Mouse (Mus musculus) testis, adult 2 months (tissue): ENCODE data around the gene Rpsa. TPM values are rescaled to one million over a fixed set of nuclear protein-coding genes. Genes with fewer than 3 reads are reported as not detected.
"Not testable (repeated sequence)": the region's sequence is repeated elsewhere in the genome, so short reads cannot be mapped to it uniquely, and the experiment has no call there.

Source experiments
- H3K27ac ChIP-seq: fragments of 200-500 bp; 2 replicates; pipeline ENCODE4 v1.5.1; 2012; ENCODE audit warnings: low read depth, low read length; ENCODE audit not compliant: control insufficient read depth, insufficient read depth
- H3K27me3 ChIP-seq: fragments of 200-500 bp; 2 replicates; pipeline ENCODE4 v1.6.1; 2012; ENCODE audit warnings: mild to moderate bottlenecking, low read length, moderate library complexity; ENCODE audit not compliant: control insufficient read depth, insufficient read depth
- H3K36me3 ChIP-seq: fragments of 200-500 bp; 2 replicates; pipeline ENCODE4 v1.6.1; 2012; ENCODE audit warnings: mild to moderate bottlenecking, low read length; ENCODE audit not compliant: control insufficient read depth, insufficient read depth
- H3K4me1 ChIP-seq: fragments of 200-500 bp; 2 replicates; pipeline ENCODE4 v1.6.1; 2012; ENCODE audit warnings: low read length; ENCODE audit not compliant: control insufficient read depth, insufficient read depth
- H3K4me3 ChIP-seq: fragments of 200-500 bp; 2 replicates; pipeline ENCODE4 v1.5.1; 2012; ENCODE audit warnings: low read depth, mild to moderate bottlenecking, low read length, moderate library complexity, mixed read lengths; ENCODE audit not compliant: control insufficient read depth
- CTCF ChIP-seq: fragments of 200-500 bp; IDR thresholded peaks from 2 replicates; pipeline ENCODE4 v1.5.1; 2012; ENCODE audit warnings: low read depth, mild to moderate bottlenecking, inconsistent platforms, low read length, moderate library complexity; ENCODE audit not compliant: control insufficient read depth, insufficient read depth, insufficient replicate concordance
- POLR2A ChIP-seq: fragments of 200-500 bp; IDR thresholded peaks from 2 replicates; pipeline ENCODE4 v1.6.1; 2012; ENCODE audit warnings: low read depth, mild to moderate bottlenecking, inconsistent platforms, low read length, moderate library complexity; ENCODE audit not compliant: control insufficient read depth
- polyA plus RNA-seq: library from polyadenylated mRNA; depleted of rRNA; stranded (reverse); fragments of >200 nt; gene quantifications from 2 replicates; pipeline ENCODE4 v1.2.3, GENCODE M21; 2012

Rpsa gene
- polyA plus RNA-seq, 1 experiment: 318 TPM

DNA sequence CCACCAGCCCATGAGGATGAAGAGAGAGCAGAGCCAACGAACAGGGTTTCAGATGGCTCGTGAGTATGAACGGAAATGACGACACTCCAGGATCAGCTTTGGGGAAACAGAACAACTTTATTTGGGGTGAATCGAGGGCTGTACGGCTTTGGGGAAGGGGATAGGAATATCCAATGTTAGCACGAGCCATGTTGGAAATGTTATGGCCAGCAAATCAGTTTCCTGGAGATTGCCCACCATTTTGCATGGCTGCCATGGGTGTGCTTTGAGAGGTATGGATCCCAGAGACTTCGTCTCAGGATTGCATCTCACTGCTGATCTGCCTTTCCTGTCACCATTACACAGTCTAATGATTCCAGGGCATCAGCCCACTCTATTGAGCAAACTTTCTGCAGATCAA is 28.2 kb upstream of the Rpsa start:
- Histone ChIP-seq H3K4me1 (peaks cover 5% of the 10 kb centered on the region), H3K27ac (no peak overlapping the region), H3K36me3 (no peaks in the 10 kb centered on the region), H3K4me3 (peak overlapping the region; percentile 4), H3K27me3 (no peaks in the 10 kb centered on the region)
- TF ChIP-seq CTCF (no peak), POLR2A (no peak)

DNA sequence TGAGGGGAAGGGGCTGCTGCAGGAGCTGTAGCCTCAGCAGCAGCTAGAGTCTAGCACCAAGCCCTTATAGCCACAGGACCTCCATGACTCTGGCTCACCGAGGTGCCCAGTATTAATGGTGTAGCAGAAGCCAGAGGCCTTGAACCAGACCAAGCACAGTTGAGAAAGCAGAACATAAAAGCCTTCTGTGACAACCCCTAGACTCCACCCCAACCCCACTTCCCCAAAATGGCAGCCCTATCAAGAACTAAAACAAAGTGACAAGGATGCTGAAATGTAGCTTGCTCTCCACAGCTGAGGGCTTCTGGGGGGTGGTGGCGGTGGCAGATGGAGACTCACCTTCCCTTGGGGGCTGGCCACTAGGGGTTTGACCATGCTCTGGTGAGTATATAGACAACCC is 26.3 kb upstream of the Rpsa start:
- Histone ChIP-seq H3K27ac (no peak overlapping the region), H3K36me3 (no peaks in the 10 kb centered on the region), H3K27me3 (no peaks in the 10 kb centered on the region), H3K4me3 (no peak overlapping the region), H3K4me1 (peaks cover 5% of the 10 kb centered on the region)
- TF ChIP-seq POLR2A: no peak
- no peak for TF ChIP-seq CTCF

DNA sequence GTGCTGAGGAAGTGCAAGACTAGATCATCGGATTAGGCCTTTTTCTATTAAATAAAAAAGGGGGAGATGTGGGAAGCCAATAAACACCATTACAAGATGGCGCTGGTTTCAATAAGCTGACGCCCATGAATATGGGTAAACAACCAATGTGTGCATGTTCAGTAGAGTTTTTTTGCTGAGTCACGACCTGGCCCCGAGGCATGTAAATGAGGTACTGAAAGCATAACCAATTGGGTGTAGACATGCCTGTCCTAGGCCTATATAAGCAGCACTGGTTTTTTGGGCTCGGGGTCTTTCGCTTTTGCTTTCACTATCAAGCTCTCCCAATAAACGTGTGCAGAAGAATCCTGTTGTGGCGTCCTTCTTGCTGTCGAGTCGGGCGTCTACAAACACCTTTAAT is 18.5 kb upstream of the Rpsa start:
- H3K4me1 ChIP-seq: not testable (repeated sequence)

DNA sequence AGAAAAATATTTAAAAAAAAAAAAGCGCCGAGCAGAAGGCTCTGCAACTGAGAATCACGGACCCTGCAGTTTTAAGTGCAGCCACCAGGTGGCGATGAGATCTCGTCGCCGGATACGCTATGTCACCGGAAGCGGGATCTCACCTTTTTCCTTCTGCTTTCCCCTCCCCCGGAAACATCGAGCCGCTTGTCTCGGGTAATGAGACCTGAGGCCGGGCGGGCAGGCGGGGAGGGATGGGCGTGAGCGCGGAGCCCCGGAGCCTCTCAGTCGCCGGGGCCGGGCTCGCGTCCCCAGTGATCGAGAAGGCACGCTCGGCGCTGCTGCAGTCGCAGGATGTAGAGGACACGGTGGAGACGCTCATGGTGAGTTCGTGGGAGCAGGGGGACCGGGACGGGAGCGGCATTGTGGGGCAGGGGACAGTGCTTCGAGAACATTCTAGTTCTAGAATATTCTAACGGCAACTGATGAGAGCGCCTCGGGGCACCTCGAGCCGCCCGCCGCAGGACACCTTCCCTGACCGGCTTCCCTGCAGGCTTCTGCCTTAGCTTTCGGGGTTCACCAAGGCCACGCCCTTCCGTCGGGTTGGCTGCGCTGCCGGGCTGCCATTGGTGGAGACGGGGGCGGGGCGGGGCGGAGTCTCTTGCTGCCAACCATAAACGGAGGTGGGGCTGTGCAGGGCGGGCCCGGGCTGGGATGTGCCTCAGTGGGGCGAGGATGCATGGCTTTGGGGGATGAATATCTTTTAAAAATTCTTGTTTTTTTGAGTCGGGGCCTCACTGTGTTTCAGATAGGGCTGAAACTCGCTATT is 17.1 kb upstream of the Rpsa start, which contains the start of gene Slc25a38:
Gene Slc25a38 (plus strand): TSS at position 164 of the 808 bp plus-strand sequence.
- Histone ChIP-seq H3K36me3 (no peaks in the 10 kb centered on the region), H3K4me3 (peak within 1 kb of the TSS; percentile 100)
- TF ChIP-seq CTCF (peak; percentile 90), POLR2A (peak; percentile 78)

More for the DNA sequence above, 18.5 kb upstream of the Rpsa start:
- not testable (repeated sequence) for H3K4me3 ChIP-seq, H3K27ac ChIP-seq, H3K36me3 ChIP-seq, H3K27me3 ChIP-seq

DNA sequence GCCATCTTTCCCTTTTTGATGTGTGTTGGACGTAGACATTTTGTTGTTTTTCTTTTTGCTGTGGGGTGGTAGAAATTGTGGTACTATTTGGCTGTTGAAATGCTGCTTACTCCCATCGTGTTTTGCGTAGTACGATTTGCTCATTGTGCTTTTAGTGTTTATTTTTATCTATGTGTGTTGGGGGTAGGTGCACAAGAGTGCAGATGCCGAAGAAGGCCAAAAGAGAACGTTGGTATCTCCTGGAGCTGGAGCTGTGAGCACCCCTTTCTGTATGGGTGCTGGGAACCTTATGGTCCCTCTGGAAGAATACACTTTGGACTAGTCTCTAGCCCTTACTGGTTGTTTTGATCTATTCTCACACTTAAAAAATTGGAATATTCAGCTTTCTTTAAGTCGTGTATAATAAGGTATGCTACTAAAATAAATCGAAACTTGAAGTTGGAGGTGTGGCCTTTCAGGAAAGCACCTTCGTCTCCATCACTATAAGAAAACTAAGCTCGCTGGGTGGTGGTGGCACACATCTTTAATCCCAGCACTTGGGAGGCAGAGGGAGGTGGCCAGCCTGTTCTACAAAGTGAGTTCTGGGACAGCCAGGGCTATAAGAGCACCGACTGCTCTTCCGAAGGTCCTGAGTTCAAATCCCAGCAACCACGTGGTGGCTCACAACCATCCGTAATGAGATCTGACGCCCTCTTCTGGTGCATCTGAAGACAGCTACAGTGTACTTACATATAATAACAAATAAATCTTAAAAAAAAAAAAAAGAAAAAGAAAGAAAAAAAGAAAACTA is 16.1 kb upstream of the Rpsa start:
- Histone ChIP-seq H3K27me3 (no peaks in the 10 kb centered on the region), H3K4me1 (peaks cover 13% of the 10 kb centered on the region; the same call in 1 of the 2 replicates), H3K27ac (peak overlapping the region; percentile 99), H3K4me3 (peak overlapping the region; percentile 100), H3K36me3 (no peaks in the 10 kb centered on the region)
- no peak for TF ChIP-seq CTCF
- no peak for TF ChIP-seq POLR2A

More for the DNA sequence above, 17.1 kb upstream of the Rpsa start, which contains the start of gene Slc25a38:
- H3K27me3 ChIP-seq: no peaks in the 10 kb centered on the region
- H3K4me1 ChIP-seq: peaks cover 10% of the 10 kb centered on the region; the same call in 1 of the 2 replicates
- H3K27ac ChIP-seq: peak within 1 kb of the TSS; percentile 99

DNA sequence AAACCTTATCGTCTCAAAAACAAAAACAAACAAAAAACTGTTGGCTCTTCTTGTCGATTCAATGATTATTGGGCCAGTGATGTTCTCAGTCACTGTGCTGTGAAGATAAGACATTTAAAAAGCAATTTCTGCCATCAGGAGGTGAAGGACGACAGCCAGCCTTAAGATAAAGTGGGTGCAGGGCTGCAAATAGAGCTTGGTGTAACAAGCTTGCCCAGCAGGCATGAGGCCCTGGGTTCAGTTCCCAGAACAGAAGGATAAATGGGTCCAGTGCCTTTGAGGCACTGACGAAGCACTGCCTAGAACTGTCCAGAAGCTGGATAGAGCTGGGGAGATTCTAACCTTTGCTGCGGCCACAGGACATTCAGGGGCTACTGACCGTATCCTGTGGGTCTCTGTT is 15.0 kb upstream of the Rpsa start:
- Histone ChIP-seq H3K4me3 (no peak overlapping the region), H3K36me3 (no peaks in the 10 kb centered on the region), H3K4me1 (peaks cover 13% of the 10 kb centered on the region; the same call in 1 of the 2 replicates), H3K27me3 (no peaks in the 10 kb centered on the region), H3K27ac (no peak overlapping the region)
- TF ChIP-seq POLR2A (no peak), CTCF (no peak)

DNA sequence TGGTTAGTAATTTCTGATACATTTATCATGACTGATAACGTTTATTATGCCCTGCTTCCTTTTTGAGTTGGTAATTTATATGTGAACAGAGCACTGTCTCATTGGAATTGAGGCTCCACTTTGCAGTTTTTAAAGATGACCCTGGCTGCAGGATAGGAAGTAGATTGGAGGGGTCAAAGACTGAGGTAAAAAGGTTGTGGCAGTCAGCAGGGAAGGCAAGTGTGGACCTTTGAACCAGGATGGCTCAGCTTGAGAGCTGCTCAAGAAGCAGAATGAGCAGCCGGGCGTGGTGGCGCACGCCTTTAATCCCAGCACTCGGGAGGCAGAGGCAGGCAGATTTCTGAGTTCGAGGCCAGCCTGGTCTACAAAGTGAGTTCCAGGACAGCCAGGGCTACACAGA is 14.0 kb upstream of the Rpsa start:
- H3K27me3 ChIP-seq: no peaks in the 10 kb centered on the region
- H3K4me3 ChIP-seq: no peak overlapping the region
- TF ChIP-seq POLR2A (no peak), CTCF (no peak)
- no peak overlapping the region for H3K27ac ChIP-seq
- peaks cover 2% of the 10 kb centered on the region; the same call in 1 of the 2 replicates for H3K36me3 ChIP-seq
- peaks cover 13% of the 10 kb centered on the region; the same call in 1 of the 2 replicates for H3K4me1 ChIP-seq
